8 mouse cellular contexts compared by ENCODE assay signal in genomic region chr10:20148130-20148772, GRCm38 (mm10). TPM values are rescaled to one million over a fixed set of nuclear protein-coding genes. Genes with fewer than 3 reads are reported as not detected.
DNase-seq lines count a peak whose midpoint lies in the region; ATAC-seq and TF ChIP-seq lines count a peak whose summit lies in the region.

Map7 (plus strand) TSS chr10:20148471.

- peak within 1 kb of the TSS; percentile 94 for H3K4me2 ChIP-seq in heart, embryonic 13.5 days
- peak within 1 kb of the TSS; percentile 96 for H3K4me2 ChIP-seq in midbrain, embryonic 12.5 days (replicated peaks)

- H3K27me3 ChIP-seq in heart, embryonic 13.5 days (replicated peaks): peaks cover 44% of the 10 kb centered on the region
- peaks cover 58% of the 10 kb centered on the region for H3K27me3 ChIP-seq in midbrain, embryonic 12.5 days

- 5% methylated on average over 39 of the region's 51 CpGs for WGBS in heart, embryonic 13.5 days
- WGBS in midbrain, embryonic 12.5 days: 4% methylated on average over 51 of the region's 51 CpGs

- H3K36me3 ChIP-seq in heart, embryonic 13.5 days: no peaks in the 10 kb centered on the region; the same call in 1 of the 2 replicates
- H3K36me3 ChIP-seq in midbrain, embryonic 12.5 days: no peaks in the 10 kb centered on the region

- no peak for TF ChIP-seq POLR2A in brain, embryonic 14.5 days (IDR thresholded peaks at IDR 0.05; ENCODE audit: borderline replicate concordance, extremely low read depth, insufficient read depth, insufficient read length, poor library complexity, severe bottlenecking)

- no peak for TF ChIP-seq CTCF in brain, embryonic 14.5 days (IDR thresholded peaks at IDR 0.05; ENCODE audit: borderline replicate concordance, extremely low read depth, insufficient read depth, insufficient read length)

- H3K4me3 ChIP-seq in heart, embryonic 13.5 days: peak within 1 kb of the TSS; percentile 78
- peak within 1 kb of the TSS; percentile 73 for H3K4me3 ChIP-seq in midbrain, embryonic 12.5 days

- H3K9ac ChIP-seq in heart, embryonic 13.5 days: peak within 1 kb of the TSS; percentile 86
- H3K9ac ChIP-seq in midbrain, embryonic 12.5 days (replicated peaks): peak within 1 kb of the TSS; percentile 56

- peak; percentile 43 for DNase-seq in right cerebral cortex, adult 18-20 months
- DNase-seq in right cerebral cortex, postnatal 4 days: no peak
- peak; percentile 27 for DNase-seq in brain, embryonic 14.5 days (ENCODE audit: low read depth)
- DNase-seq in layer of hippocampus, postnatal 10 days (ENCODE audit: low spot score in 2 of 2): peak; percentile 15 to 38
- DNase-seq in adipocyte (ENCODE audit: low spot score): no peak
- no peak for DNase-seq in cerebellum, adult 9-11 months

- peaks cover 5% of the 10 kb centered on the region for H3K4me1 ChIP-seq in heart, embryonic 13.5 days
- peaks cover 15% of the 10 kb centered on the region; the same call in 1 of the 2 replicates for H3K4me1 ChIP-seq in midbrain, embryonic 12.5 days

- ATAC-seq in heart, embryonic 13.5 days (ENCODE audit: extremely low read depth, insufficient number of reproducible peaks, low FRiP score, low TSS enrichment): no peak
- ATAC-seq in midbrain, embryonic 12.5 days (ENCODE audit: low FRiP score, low read depth): 0 out of 2 replicates have a peak, but pooled peaks have one; percentile 4

- no peaks in the 10 kb centered on the region for H3K9me3 ChIP-seq in heart, embryonic 13.5 days
- no peaks in the 10 kb centered on the region for H3K9me3 ChIP-seq in midbrain, embryonic 12.5 days

- H3K27ac ChIP-seq in heart, embryonic 13.5 days (replicated peaks): peak within 1 kb of the TSS; percentile 37; the same call in 1 of the 2 replicates
- no peak within 1 kb of the TSS for H3K27ac ChIP-seq in midbrain, embryonic 12.5 days (replicated peaks)

RNA-seq across cellular contexts. Expression of gene Map7, which starts in this region (rescaled TPM):
- polyA plus RNA-seq in brain, embryonic 14.5 days (2012; rRNA removed): 3.2 and 6.7 TPM in 2 replicates
- 5.9 and 6.6 TPM in 2 replicates for polyA plus RNA-seq in heart, embryonic 13.5 days (2015; fragmentation: Nextera tagmentation; extraction: Ambion mirVana)
- total RNA-seq in layer of hippocampus, postnatal 10 days (2021): 10 to 100 TPM; 42.3 to 49.4 TPM
- polyA plus RNA-seq in midbrain, embryonic 12.5 days (2016; fragmentation: Nextera tagmentation; extraction: Ambion mirVana): 4.5 and 5.5 TPM in 2 replicates

Comparison
In these comparisons a context has a peak if more than half of its experiments do, and no peak if none do; other contexts are left out.
1. DNase-seq: peak in right cerebral cortex, adult 18-20 months (single experiment), brain, embryonic 14.5 days (single experiment) and layer of hippocampus, postnatal 10 days (2 of 2); none in right cerebral cortex, postnatal 4 days (single experiment), adipocyte (single experiment) and cerebellum, adult 9-11 months (single experiment).